8 mouse cellular contexts compared by ENCODE assay signal in the genomic region with DNA sequence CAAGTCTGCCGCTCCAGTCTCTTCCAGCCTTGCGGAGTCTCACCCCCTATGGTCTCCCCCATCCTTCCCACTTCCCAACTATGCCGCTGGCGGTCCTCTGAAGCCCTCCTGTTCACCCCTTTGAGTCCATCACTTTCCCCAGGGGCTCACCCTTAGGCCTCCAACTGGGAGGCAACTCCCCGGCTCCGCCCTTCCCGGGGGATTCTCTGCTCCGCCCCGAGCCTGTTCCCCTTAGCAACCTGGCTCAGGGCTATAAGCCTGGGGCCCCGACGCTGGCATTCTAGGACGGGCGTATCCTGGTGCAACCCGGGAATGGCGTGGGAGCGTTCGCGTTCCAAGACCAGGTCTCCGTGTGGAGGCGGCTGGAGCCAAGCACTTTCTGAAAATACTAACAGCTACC. TPM values are rescaled to one million over a fixed set of nuclear protein-coding genes. Genes with fewer than 3 reads are reported as not detected.
A peak's percentile ranks its signal among the peaks of the same experiment; 100 is the strongest.
DNase-seq lines count a peak whose midpoint lies in the region; ATAC-seq and TF ChIP-seq lines count a peak whose summit lies in the region.

A gene (minus strand): TSS at position 381 of the 400 bp plus-strand sequence.

- 2% methylated on average over 20 of the region's 20 CpGs for WGBS in hindbrain, embryonic 14.5 days
- 1% methylated on average over 20 of the region's 20 CpGs for WGBS in limb, embryonic 10.5 days
- WGBS in stomach, embryonic 16.5 days, result 1% methylated on average over 20 of the region's 20 CpGs

- H3K4me1 ChIP-seq in bone marrow macrophage, adult 2 months (ENCODE audit: control insufficient read depth, insufficient read depth, low read length), result peaks cover 39% of the 10 kb centered on the region
- peaks cover 13% of the 10 kb centered on the region for H3K4me1 ChIP-seq in hindbrain, embryonic 14.5 days (replicated peaks; ENCODE audit: control insufficient read depth, insufficient read depth, low read length)
- H3K4me1 ChIP-seq in limb, embryonic 10.5 days, result peaks cover 29% of the 10 kb centered on the region
- H3K4me1 ChIP-seq in stomach, embryonic 16.5 days (ENCODE audit: control insufficient read depth, insufficient read depth, low read length), result peaks cover 46% of the 10 kb centered on the region

- peak within 1 kb of the TSS; percentile 77 for H3K4me3 ChIP-seq in bone marrow macrophage, adult 2 months (ENCODE audit: insufficient read depth, low read length)
- H3K4me3 ChIP-seq in hindbrain, embryonic 14.5 days (replicated peaks; ENCODE audit: low read length), result peak within 1 kb of the TSS; percentile 32
- peak within 1 kb of the TSS; percentile 61 for H3K4me3 ChIP-seq in limb, embryonic 10.5 days
- peak within 1 kb of the TSS; percentile 60 for H3K4me3 ChIP-seq in stomach, embryonic 16.5 days (replicated peaks; ENCODE audit: low read length)

- peak within 1 kb of the TSS; percentile 73 for H3K27ac ChIP-seq in bone marrow macrophage, adult 2 months (ENCODE audit: insufficient read depth, low read depth, low read length)
- H3K27ac ChIP-seq in hindbrain, embryonic 14.5 days, result no peak within 1 kb of the TSS
- peak within 1 kb of the TSS; percentile 75 for H3K27ac ChIP-seq in limb, embryonic 10.5 days
- peak within 1 kb of the TSS; percentile 95 for H3K27ac ChIP-seq in stomach, embryonic 16.5 days (ENCODE audit: low read length)

- peak within 1 kb of the TSS; percentile 58 for H3K4me2 ChIP-seq in hindbrain, embryonic 14.5 days (replicated peaks)
- peak within 1 kb of the TSS; percentile 78 for H3K4me2 ChIP-seq in stomach, embryonic 16.5 days (ENCODE audit: low read depth, low read length)

- TF ChIP-seq CTCF in bone marrow macrophage, adult 2 months (IDR thresholded peaks at IDR 0.05; ENCODE audit: low read depth, low read length), result no peak

- no peak for TF ChIP-seq POLR2A in bone marrow macrophage, adult 2 months (IDR thresholded peaks at IDR 0.05; ENCODE audit: borderline replicate concordance, low read depth, low read length)

- no peaks in the 10 kb centered on the region for H3K36me3 ChIP-seq in hindbrain, embryonic 14.5 days (replicated peaks; ENCODE audit: control insufficient read depth, insufficient read depth)
- H3K36me3 ChIP-seq in limb, embryonic 10.5 days, result no peaks in the 10 kb centered on the region
- no peaks in the 10 kb centered on the region for H3K36me3 ChIP-seq in stomach, embryonic 16.5 days (ENCODE audit: control insufficient read depth, insufficient read depth, low read length)

- ATAC-seq in cerebellum, adult (ENCODE audit: insufficient number of reproducible peaks, low FRiP score, low TSS enrichment), result 0 out of 2 replicates have a peak, but pooled peaks have one; percentile 26
- peak; percentile 81 for ATAC-seq in hindbrain, embryonic 14.5 days (ENCODE audit: low FRiP score)
- ATAC-seq in stomach, embryonic 16.5 days (ENCODE audit: insufficient read depth, low FRiP score), result peak; percentile 90

- H3K9me3 ChIP-seq in hindbrain, embryonic 14.5 days (ENCODE audit: control insufficient read depth, low read length), result no peaks in the 10 kb centered on the region
- H3K9me3 ChIP-seq in limb, embryonic 10.5 days (replicated peaks), result no peaks in the 10 kb centered on the region
- H3K9me3 ChIP-seq in stomach, embryonic 16.5 days (replicated peaks; ENCODE audit: control insufficient read depth, low read length), result no peaks in the 10 kb centered on the region

- DNase-seq in cerebellum, postnatal 4 days (ENCODE audit: low spot score in 2 of 2), result no peak
- DNase-seq in gastrocnemius, adult 8-10 months (ENCODE audit: low spot score in 2 of 2), result peak; percentile 36 to 60
- DNase-seq in hindbrain, embryonic 14.5 days (ENCODE audit: low spot score), result no peak
- DNase-seq in limb, embryonic 10.5 days (ENCODE audit: low spot score), result peak; percentile 61
- peak; percentile 73 for DNase-seq in mesoderm, embryonic 11.5 days (ENCODE audit: low read depth, low spot score)

- peaks cover 25% of the 10 kb centered on the region for H3K27me3 ChIP-seq in hindbrain, embryonic 14.5 days (ENCODE audit: control insufficient read depth, insufficient read depth, low read length)
- peaks cover 36% of the 10 kb centered on the region for H3K27me3 ChIP-seq in limb, embryonic 10.5 days (ENCODE audit: low read depth, poor library complexity, severe bottlenecking)
- no peaks in the 10 kb centered on the region for H3K27me3 ChIP-seq in stomach, embryonic 16.5 days (ENCODE audit: control insufficient read depth, insufficient read depth, low read length)

- H3K9ac ChIP-seq in hindbrain, embryonic 14.5 days, result peak within 1 kb of the TSS; percentile 44; the same call in 1 of the 2 replicates
- peak within 1 kb of the TSS; percentile 79 for H3K9ac ChIP-seq in stomach, embryonic 16.5 days (ENCODE audit: low read length)

RNA-seq across cellular contexts. Expression of the gene that starts here (rescaled TPM):
- polyA plus RNA-seq in bone marrow macrophage, adult 2 months (2012; ENCODE audit: insufficient read depth, insufficient read length, missing spikeins), result 74.1 and 79.5 TPM in 2 replicates
- total RNA-seq in gastrocnemius, adult 8-10 months (2022), result 10 to 100 TPM in 1 of 4 experiments, 1 to 10 TPM in 3; 7.6 to 10.1 (median 9.8) TPM
- 14.2 and 20.0 TPM in 2 replicates for polyA plus RNA-seq in hindbrain, embryonic 14.5 days (2014; fragmentation: Nextera tagmentation; extraction: Ambion mirVana)
- 4.1 and 7.2 TPM in 2 replicates for polyA plus RNA-seq in limb, embryonic 10.5 days (2016; fragmentation: Nextera tagmentation; extraction: Ambion mirVana)
- 112 and 127 TPM in 2 replicates for polyA plus RNA-seq in stomach, embryonic 16.5 days (2015; fragmentation: Nextera tagmentation; extraction: Ambion mirVana)

Comparison
In these comparisons a context has a peak if more than half of its experiments do, and no peak if none do; other contexts are left out.
1. ATAC-seq: peak in every context shown above with its lines; median percentile 90 in stomach, embryonic 16.5 days; 81 in hindbrain, embryonic 14.5 days; 26 in cerebellum, adult.
2. DNase-seq: peak in gastrocnemius, adult 8-10 months (2 of 2), limb, embryonic 10.5 days (single experiment) and mesoderm, embryonic 11.5 days (single experiment); none in cerebellum, postnatal 4 days (0 of 2) and hindbrain, embryonic 14.5 days (single experiment).
3. Peak in every context shown above with its lines, with median percentiles within 50 percentile points of each other: H3K4me3 ChIP-seq.